Mouse (Mus musculus) heart, adult 2 months (tissue): ENCODE measurements around the gene Isg20.

ENCODE experiments used
- CTCF ChIP-seq: fragments of 200-600 bp; IDR thresholded peaks from 2 replicates; pipeline ENCODE4 v1.8.1; 2022; ENCODE audit warnings: antibody characterized with exemption, mild to moderate bottlenecking, moderate library complexity
- EP300 ChIP-seq: fragments of 200-500 bp; IDR thresholded peaks from 2 replicates; pipeline ENCODE4 v1.6.1; 2011; ENCODE audit warnings: low read depth, low read length, control low read depth; ENCODE audit not compliant: insufficient read depth
- POLR2A ChIP-seq: fragments of 200-500 bp; IDR thresholded peaks from 2 replicates; pipeline ENCODE4 v1.6.1; 2011; ENCODE audit warnings: mild to moderate bottlenecking, low read depth, low read length, control low read depth; ENCODE audit not compliant: insufficient read depth

DNA sequence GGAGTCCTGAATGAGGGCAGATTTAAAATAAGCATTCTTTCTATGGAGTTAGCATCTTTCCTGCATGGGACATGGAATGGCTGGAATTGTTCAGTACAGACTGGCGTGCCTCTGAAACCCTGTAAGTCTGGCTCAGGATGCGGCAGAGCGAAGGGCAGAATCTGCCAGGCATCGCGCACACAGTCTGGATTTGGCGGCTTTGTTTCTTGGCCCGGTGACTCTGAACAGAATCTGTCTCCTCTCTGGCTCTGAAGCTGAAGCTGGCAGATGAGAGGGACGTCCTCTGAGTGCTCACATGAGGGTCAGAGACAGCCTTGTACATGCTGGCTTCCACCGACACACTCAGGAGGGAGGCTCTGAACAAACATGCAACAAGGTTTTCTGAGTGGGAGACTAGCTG is 12.9 kb downstream of the Isg20 start:
- TF ChIP-seq POLR2A (no peak), CTCF (no peak), EP300 (no peak)
